Mouse (Mus musculus) olfactory bulb, adult 2 months (tissue): Measurements from ENCODE around the gene Ndufaf3. TPM values are rescaled to one million over a fixed set of nuclear protein-coding genes. Genes with fewer than 3 reads are reported as not detected.
A peak's percentile ranks its signal among the peaks of the same experiment; 100 is the strongest.

Experiments
- H3K27ac ChIP-seq: fragments of 200-500 bp; 2 replicates; pipeline ENCODE4 v1.5.1; 2012; ENCODE audit warnings: low read depth, low read length; ENCODE audit not compliant: insufficient read depth
- H3K4me1 ChIP-seq: fragments of 200-500 bp; 2 replicates; pipeline ENCODE4 v1.6.1; 2012; ENCODE audit warnings: low read length; ENCODE audit not compliant: control insufficient read depth, insufficient read depth
- H3K4me3 ChIP-seq: fragments of 200-500 bp; 2 replicates; pipeline ENCODE4 v1.5.1; 2012; ENCODE audit warnings: mild to moderate bottlenecking, low read depth, low read length, moderate library complexity; ENCODE audit not compliant: insufficient read depth
- CTCF ChIP-seq: fragments of 200-500 bp; IDR thresholded peaks from 2 replicates; pipeline ENCODE4 v1.5.1; 2012; ENCODE audit warnings: low read depth, mild to moderate bottlenecking, low read length, moderate library complexity; ENCODE audit not compliant: insufficient read depth
- POLR2A ChIP-seq: fragments of 200-500 bp; IDR thresholded peaks from 2 replicates; pipeline ENCODE4 v1.6.1; 2012; ENCODE audit warnings: mild to moderate bottlenecking, low read depth, low read length, moderate library complexity; ENCODE audit not compliant: insufficient read depth
- WGBS: fragments of 180-500 bp; shearing (Covaris S2); methylation state at CpG from one replicate; pipeline ENCODE4 v1.1.7; 2018; 5-methylcytosine and 5-hydroxymethylcytosine counted together
- polyA plus RNA-seq: library from polyadenylated mRNA; stranded (reverse); fragments of >200 nt; gene quantifications from 2 replicates; pipeline ENCODE4 v1.2.4, GENCODE M21; 2012; ENCODE audit warnings: low replicate concordance; ENCODE audit not compliant: missing spikeins, insufficient read depth, insufficient read length

The Ndufaf3 gene
- polyA plus RNA-seq, 1 experiment = not detected

- TF ChIP-seq CTCF = no peak
- no peak for TF ChIP-seq POLR2A
- 83% methylated on average over 3 of the region's 3 CpGs for WGBS
- Histone ChIP-seq H3K27ac (no peak overlapping the region), H3K4me3 (no peak overlapping the region), H3K4me1 (peaks cover 12% of the 10 kb centered on the region)
Measured at GRCm38 (mm10) chr9:108594354-108594753, 27.1 kb upstream of the Ndufaf3 start.

GRCm38 (mm10) chr9:108591462-108591861 lies 24.2 kb upstream of the Ndufaf3 start:
- WGBS = 68% methylated on average over 4 of the region's 4 CpGs
- Histone ChIP-seq H3K27ac (no peak overlapping the region), H3K4me3 (no peak overlapping the region), H3K4me1 (peaks cover 38% of the 10 kb centered on the region)
- no peak for TF ChIP-seq CTCF
- TF ChIP-seq POLR2A = no peak

- no peak for TF ChIP-seq POLR2A
- no peak for TF ChIP-seq CTCF
- no peak overlapping the region for H3K4me3 ChIP-seq
- 53% methylated on average over 5 of the region's 5 CpGs for WGBS
- H3K27ac ChIP-seq = peak overlapping the region; percentile 94
- peaks cover 37% of the 10 kb centered on the region for H3K4me1 ChIP-seq
Measured at GRCm38 (mm10) chr9:108589229-108589628, 22.0 kb upstream of the Ndufaf3 start.

GRCm38 (mm10) chr9:108587571-108588180 lies 20.4 kb upstream of the Ndufaf3 start:
- Histone ChIP-seq H3K4me1 (peaks cover 37% of the 10 kb centered on the region), H3K4me3 (peak overlapping the region; percentile 26; the same call in 1 of the 2 replicates), H3K27ac (peak overlapping the region; percentile 94)
- peak; percentile 13; the same call in 1 of the 2 replicates for TF ChIP-seq CTCF
- no peak for TF ChIP-seq POLR2A
- WGBS = 5% methylated on average over 14 of the region's 14 CpGs

- Histone ChIP-seq H3K4me1 (peaks cover 46% of the 10 kb centered on the region), H3K27ac (peak overlapping the region; percentile 69), H3K4me3 (peak overlapping the region; percentile 90; the same call in 1 of the 2 replicates)
- TF ChIP-seq CTCF (no peak), POLR2A (no peak)
- 40% methylated on average over 5 of the region's 5 CpGs for WGBS
Measured at GRCm38 (mm10) chr9:108579344-108579690, 12.1 kb upstream of the Ndufaf3 start.

- Histone ChIP-seq H3K4me1 (peaks cover 52% of the 10 kb centered on the region), H3K4me3 (peak within 1 kb of the TSS; percentile 90), H3K27ac (peak within 1 kb of the TSS; percentile 91)
- 4% methylated on average over 51 of the region's 51 CpGs for WGBS
- TF ChIP-seq CTCF (no peak), POLR2A (peak; percentile 81)
Measured at GRCm38 (mm10) chr9:108578545-108579343, 11.5 kb upstream of the Ndufaf3 start, which contains the start of gene Wdr6. Wdr6 (minus strand) TSS chr9:108578739.

GRCm38 (mm10) chr9:108577934-108578544 lies 10.8 kb upstream of the Ndufaf3 start:
- no peak for TF ChIP-seq CTCF
- TF ChIP-seq POLR2A = no peak
- H3K4me1 ChIP-seq = peaks cover 59% of the 10 kb centered on the region
- peak overlapping the region; percentile 91 for H3K27ac ChIP-seq
- H3K4me3 ChIP-seq = peak overlapping the region; percentile 90
- under 1% methylated on average over 24 of the region's 24 CpGs for WGBS

GRCm38 (mm10) chr9:108577025-108577424 lies 9.8 kb upstream of the Ndufaf3 start:
- Histone ChIP-seq H3K4me3 (peak overlapping the region; percentile 10), H3K4me1 (peaks cover 59% of the 10 kb centered on the region), H3K27ac (no peak overlapping the region)
- TF ChIP-seq CTCF (no peak), POLR2A (no peak)
- WGBS = 23% methylated on average over 6 of the region's 6 CpGs
